Mouse (Mus musculus): ENCODE measurements around the gene Serpina10. TPM values are rescaled to one million over a fixed set of nuclear protein-coding genes. Genes with fewer than 3 reads are reported as not detected.
"Not testable (repeated sequence)": the region's sequence is repeated elsewhere in the genome, so short reads cannot be mapped to it uniquely, and the experiment has no call there.

Serpina10 gene
- total and polyA plus RNA-seq, 3 experiments = 0.05 TPM; not detected in 2

DNA sequence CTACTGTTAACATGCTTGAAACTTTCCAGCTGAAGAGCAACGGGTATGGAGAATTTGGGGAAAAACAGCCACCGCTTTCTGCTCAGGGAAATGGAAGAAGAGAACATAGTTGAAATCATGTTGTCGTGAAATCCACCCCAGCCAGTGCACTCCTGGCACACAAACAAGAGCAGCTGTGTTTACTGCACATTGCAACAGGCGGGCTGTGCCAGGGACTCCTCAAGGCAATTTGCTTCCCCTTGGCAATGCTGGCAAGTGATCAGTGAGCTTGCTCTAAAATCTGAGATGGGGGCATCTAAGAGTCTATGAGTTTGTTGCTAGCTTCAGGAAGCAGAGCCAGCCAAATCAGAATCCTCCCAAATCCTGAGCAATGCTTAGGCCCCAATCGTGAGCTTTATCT lies 39.1 kb upstream of the Serpina10 start:
- no peak for DNase-seq (ENCODE audit: low spot score)

DNA sequence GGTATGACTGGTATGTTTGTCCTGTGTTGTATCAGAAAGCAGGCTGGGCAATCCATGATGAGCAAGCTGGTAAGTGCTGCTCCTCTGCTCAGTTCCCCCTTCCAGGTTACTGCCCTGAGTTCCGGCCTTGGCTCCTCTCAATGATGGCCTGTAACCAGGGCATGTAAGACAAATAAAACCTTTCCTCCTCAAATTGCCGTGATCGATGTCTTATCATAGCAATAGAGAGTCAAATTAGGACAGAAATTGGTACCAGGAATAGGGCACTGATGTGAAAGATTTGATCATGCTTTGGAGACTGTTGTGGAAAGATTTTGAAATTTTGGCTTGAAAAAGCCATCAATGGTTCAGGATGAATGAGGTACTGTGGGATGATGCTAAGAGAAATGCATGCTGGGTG lies 34.0 kb upstream of the Serpina10 start:
- H3K4me3 ChIP-seq (ENCODE audit: low read depth, low read length) = no peak overlapping the region
- H3K4me1 ChIP-seq (ENCODE audit: insufficient read depth, low read depth, low read length) = no peaks in the 10 kb centered on the region
- H3K9me3 ChIP-seq (replicated peaks) = peaks cover 58% of the 10 kb centered on the region
- TF ChIP-seq CTCF (IDR thresholded peaks at IDR 0.05; ENCODE audit: low read depth, low read length) (no peak), GATA1 (IDR thresholded peaks at IDR 0.05; ENCODE audit: borderline replicate concordance, low read length) (no peak), GATA2 (IDR thresholded peaks at IDR 0.05; ENCODE audit: borderline replicate concordance, low read depth, low read length) (no peak), POLR2AphosphoS5 (IDR thresholded peaks at IDR 0.05; ENCODE audit: insufficient replicate concordance, low read depth, low read length) (no peak), TAL1 (conservative IDR thresholded peaks at IDR 0.05; ENCODE audit: low read depth, low read length) (no peak)
- DNase-seq (ENCODE audit: low spot score) (no peak), ATAC-seq (ENCODE audit: extremely low read depth, insufficient number of reproducible peaks, low FRiP score, poor library complexity, severe bottlenecking) (no peak)
- no peaks in the 10 kb centered on the region for H3K36me3 ChIP-seq (replicated peaks)
- H3K27me3 ChIP-seq (ENCODE audit: insufficient read depth, low read length) = no peaks in the 10 kb centered on the region

More for the DNA sequence above, 39.1 kb upstream of the Serpina10 start:
- no peak for TF ChIP-seq GATA1 (IDR thresholded peaks at IDR 0.05; ENCODE audit: borderline replicate concordance, low read length)
- TF ChIP-seq GATA2 (IDR thresholded peaks at IDR 0.05; ENCODE audit: borderline replicate concordance, low read depth, low read length) = no peak
- no peak for TF ChIP-seq POLR2AphosphoS5 (IDR thresholded peaks at IDR 0.05; ENCODE audit: insufficient replicate concordance, low read depth, low read length)
- TF ChIP-seq CTCF (IDR thresholded peaks at IDR 0.05; ENCODE audit: low read depth, low read length) = no peak
- no peak for TF ChIP-seq TAL1 (conservative IDR thresholded peaks at IDR 0.05; ENCODE audit: low read depth, low read length)
- Histone ChIP-seq H3K27me3 (ENCODE audit: insufficient read depth, low read length) (no peaks in the 10 kb centered on the region), H3K9me3 (replicated peaks) (peaks cover 73% of the 10 kb centered on the region), H3K4me3 (ENCODE audit: low read depth, low read length) (no peak overlapping the region), H3K4me1 (ENCODE audit: insufficient read depth, low read depth, low read length) (no peaks in the 10 kb centered on the region), H3K36me3 (replicated peaks) (no peaks in the 10 kb centered on the region)
- ATAC-seq (ENCODE audit: extremely low read depth, insufficient number of reproducible peaks, low FRiP score, poor library complexity, severe bottlenecking) = no peak

DNA sequence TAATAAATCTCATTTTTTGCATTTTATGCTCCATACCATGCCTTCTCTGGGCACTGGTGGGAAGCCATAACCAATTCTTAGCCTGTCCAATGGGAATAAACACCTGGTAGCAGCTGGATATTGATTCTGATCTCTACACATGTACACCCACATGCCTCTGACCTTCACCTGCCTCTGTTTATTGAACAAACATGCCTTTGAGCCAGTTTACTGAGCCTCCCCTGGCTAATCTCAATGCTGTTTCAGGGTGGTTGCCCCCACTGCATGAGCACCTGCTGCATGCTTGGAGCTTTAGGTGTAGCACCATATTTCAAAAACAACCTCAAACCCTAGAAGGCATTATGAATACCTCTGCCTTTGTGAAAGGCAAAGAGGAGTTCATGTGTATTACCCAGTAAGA lies 30.8 kb upstream of the Serpina10 start:
- H3K36me3 ChIP-seq (replicated peaks); H3K4me3 ChIP-seq (ENCODE audit: low read depth, low read length); H3K27me3 ChIP-seq (ENCODE audit: insufficient read depth, low read length); H3K4me1 ChIP-seq (ENCODE audit: insufficient read depth, low read depth, low read length); DNase-seq (ENCODE audit: low spot score); ATAC-seq (ENCODE audit: extremely low read depth, insufficient number of reproducible peaks, low FRiP score, poor library complexity, severe bottlenecking): not testable (repeated sequence)
- H3K9me3 ChIP-seq (replicated peaks) = peaks cover 59% of the 10 kb centered on the region

DNA sequence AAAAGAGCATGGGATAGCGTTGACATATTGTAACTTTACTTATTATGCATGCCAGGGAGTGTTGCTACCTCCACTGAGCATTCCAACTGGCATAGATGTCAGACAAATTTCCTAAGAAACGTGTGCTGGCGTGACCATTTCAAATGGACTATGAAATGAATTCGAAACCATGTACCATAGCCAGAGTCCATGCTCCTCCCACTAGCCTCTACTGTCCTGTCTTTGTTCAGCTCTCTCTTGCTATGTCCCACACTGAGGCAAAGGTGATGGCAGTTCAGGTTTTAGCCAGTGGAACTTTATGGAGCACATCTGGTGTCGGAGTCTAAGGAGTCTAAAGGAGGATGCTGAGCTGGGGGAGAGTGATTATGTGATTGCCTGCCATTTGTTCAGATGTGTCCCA lies 28.8 kb upstream of the Serpina10 start:
- Histone ChIP-seq H3K4me3 (ENCODE audit: low read depth, low read length) (no peak overlapping the region), H3K36me3 (replicated peaks) (no peaks in the 10 kb centered on the region), H3K9me3 (replicated peaks) (peaks cover 68% of the 10 kb centered on the region), H3K27me3 (ENCODE audit: insufficient read depth, low read length) (no peaks in the 10 kb centered on the region), H3K4me1 (ENCODE audit: insufficient read depth, low read depth, low read length) (no peaks in the 10 kb centered on the region)
- DNase-seq (ENCODE audit: low spot score) = no peak
- no peak for ATAC-seq (ENCODE audit: extremely low read depth, insufficient number of reproducible peaks, low FRiP score, poor library complexity, severe bottlenecking)
- TF ChIP-seq GATA2 (IDR thresholded peaks at IDR 0.05; ENCODE audit: borderline replicate concordance, low read depth, low read length) = no peak
- TF ChIP-seq CTCF (IDR thresholded peaks at IDR 0.05; ENCODE audit: low read depth, low read length) = no peak
- no peak for TF ChIP-seq GATA1 (IDR thresholded peaks at IDR 0.05; ENCODE audit: borderline replicate concordance, low read length)
- TF ChIP-seq TAL1 (conservative IDR thresholded peaks at IDR 0.05; ENCODE audit: low read depth, low read length) = no peak
- TF ChIP-seq POLR2AphosphoS5 (IDR thresholded peaks at IDR 0.05; ENCODE audit: insufficient replicate concordance, low read depth, low read length) = no peak

DNA sequence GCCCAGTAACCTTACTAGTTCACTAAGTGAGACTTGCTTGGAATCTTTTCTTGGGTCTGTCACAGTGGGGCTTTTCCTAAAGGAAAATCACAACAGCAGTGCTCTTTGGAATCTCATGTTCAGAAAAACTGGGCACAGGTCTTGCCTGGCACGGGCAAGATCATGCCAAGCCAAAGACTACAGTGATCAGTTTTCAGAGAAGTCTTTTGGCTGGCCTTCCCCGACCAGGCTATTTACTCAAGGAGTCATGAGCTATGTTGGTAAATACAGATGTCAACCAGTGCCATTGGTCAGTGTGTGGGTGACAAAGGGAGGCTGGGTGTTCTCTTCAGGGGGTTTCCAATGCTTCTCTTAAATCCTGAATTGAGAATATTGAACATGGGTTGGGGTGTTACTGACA lies 27.9 kb upstream of the Serpina10 start:
- H3K27me3 ChIP-seq (ENCODE audit: insufficient read depth, low read length) = no peaks in the 10 kb centered on the region
- H3K4me1 ChIP-seq (ENCODE audit: insufficient read depth, low read depth, low read length) = no peaks in the 10 kb centered on the region
- DNase-seq (ENCODE audit: low spot score) = no peak
- H3K36me3 ChIP-seq (replicated peaks) = no peaks in the 10 kb centered on the region
- TF ChIP-seq GATA2 (IDR thresholded peaks at IDR 0.05; ENCODE audit: borderline replicate concordance, low read depth, low read length) (no peak), CTCF (IDR thresholded peaks at IDR 0.05; ENCODE audit: low read depth, low read length) (no peak), TAL1 (conservative IDR thresholded peaks at IDR 0.05; ENCODE audit: low read depth, low read length) (no peak), POLR2AphosphoS5 (IDR thresholded peaks at IDR 0.05; ENCODE audit: insufficient replicate concordance, low read depth, low read length) (no peak), GATA1 (IDR thresholded peaks at IDR 0.05; ENCODE audit: borderline replicate concordance, low read length) (no peak)
- peaks cover 69% of the 10 kb centered on the region for H3K9me3 ChIP-seq (replicated peaks)
- H3K4me3 ChIP-seq (ENCODE audit: low read depth, low read length) = no peak overlapping the region
- ATAC-seq (ENCODE audit: extremely low read depth, insufficient number of reproducible peaks, low FRiP score, poor library complexity, severe bottlenecking) = no peak

DNA sequence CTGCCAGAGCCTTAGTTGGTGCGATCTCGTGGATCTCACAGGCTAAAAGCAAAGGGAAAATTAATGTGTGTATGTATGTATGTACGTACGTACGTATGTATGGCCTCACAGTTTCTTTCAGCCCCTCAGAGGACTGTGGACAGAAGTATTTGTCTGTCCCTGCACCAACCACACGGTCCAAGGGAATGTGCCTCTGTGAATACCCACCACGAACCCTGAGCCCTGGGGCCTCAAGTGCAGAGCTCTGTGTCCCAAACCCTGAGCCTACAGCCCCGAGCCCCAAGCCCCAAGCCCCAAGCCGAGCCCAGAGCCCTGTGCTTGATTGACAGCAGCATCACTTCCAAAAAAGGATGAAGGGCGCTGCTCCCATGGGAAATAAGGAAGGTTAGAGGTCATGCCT lies 26.7 kb upstream of the Serpina10 start:
- H3K27me3 ChIP-seq (ENCODE audit: insufficient read depth, low read length) = no peaks in the 10 kb centered on the region
- H3K9me3 ChIP-seq (replicated peaks) = peaks cover 74% of the 10 kb centered on the region
- H3K36me3 ChIP-seq (replicated peaks) = no peaks in the 10 kb centered on the region
- no peak for DNase-seq (ENCODE audit: low spot score)
- H3K4me3 ChIP-seq (ENCODE audit: low read depth, low read length) = no peak overlapping the region
- ATAC-seq (ENCODE audit: extremely low read depth, insufficient number of reproducible peaks, low FRiP score, poor library complexity, severe bottlenecking) = no peak
- TF ChIP-seq POLR2AphosphoS5 (IDR thresholded peaks at IDR 0.05; ENCODE audit: insufficient replicate concordance, low read depth, low read length) (no peak), CTCF (IDR thresholded peaks at IDR 0.05; ENCODE audit: low read depth, low read length) (no peak), TAL1 (conservative IDR thresholded peaks at IDR 0.05; ENCODE audit: low read depth, low read length) (no peak), GATA2 (IDR thresholded peaks at IDR 0.05; ENCODE audit: borderline replicate concordance, low read depth, low read length) (no peak), GATA1 (IDR thresholded peaks at IDR 0.05; ENCODE audit: borderline replicate concordance, low read length) (no peak)
- no peaks in the 10 kb centered on the region for H3K4me1 ChIP-seq (ENCODE audit: insufficient read depth, low read depth, low read length)
